Mouse (Mus musculus) ES-E14 (cell line): Measurements from ENCODE around the gene Dnali1.

Source experiments
- CHD2 ChIP-seq: IDR thresholded peaks from 2 replicates; pipeline ENCODE4 v1.6.1; 2014; ENCODE audit warnings: mild to moderate bottlenecking, low read depth, low read length, inconsistent platforms
- HCFC1 ChIP-seq: IDR thresholded peaks from 2 replicates; pipeline ENCODE4 v1.6.1; 2012; ENCODE audit warnings: low read length, inconsistent platforms, borderline replicate concordance; ENCODE audit not compliant: insufficient read depth
- MAFK ChIP-seq: IDR thresholded peaks from 2 replicates; pipeline ENCODE4 v1.6.1; 2014; ENCODE audit warnings: mild to moderate bottlenecking, low read depth, low read length, inconsistent platforms; ENCODE audit not compliant: insufficient read depth
- ZC3H11A ChIP-seq: IDR thresholded peaks from 2 replicates; pipeline ENCODE4 v1.6.1; 2012; ENCODE audit warnings: low read depth, mild to moderate bottlenecking, inconsistent platforms, low read length, borderline replicate concordance
- ZNF384 ChIP-seq: IDR thresholded peaks from 2 replicates; pipeline ENCODE4 v1.6.1; 2012; ENCODE audit warnings: low read depth, low read length, inconsistent platforms

DNA sequence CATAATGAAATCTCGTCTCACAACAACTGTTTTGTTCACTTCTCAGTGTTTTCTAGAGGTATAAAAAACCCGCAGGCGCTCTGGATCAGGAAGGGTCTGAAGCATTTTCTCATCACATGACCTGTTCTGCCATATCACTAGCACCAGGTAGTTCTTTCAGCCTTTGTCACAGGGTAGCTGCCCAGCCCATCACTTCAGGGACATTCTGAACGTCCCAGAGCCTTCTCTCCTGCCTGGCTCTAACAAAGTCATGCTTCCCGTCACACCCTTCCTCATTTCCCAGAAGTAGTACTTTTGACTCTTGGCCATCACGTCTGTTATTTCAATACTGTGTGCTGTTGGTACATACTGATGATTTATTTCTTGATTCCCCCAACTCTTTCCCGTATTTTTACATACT, 21.0 kb downstream of the Dnali1 start:
- TF ChIP-seq ZNF384, result no peak
- TF ChIP-seq CHD2, result no peak
- TF ChIP-seq HCFC1, result no peak
- no peak for TF ChIP-seq ZC3H11A
- no peak for TF ChIP-seq MAFK
